ENCODE assay signal across 9 mouse cellular contexts in genomic region chr5:43048196-43049050, GRCm38 (mm10).
DNase-seq lines count a peak whose midpoint lies in the region; ATAC-seq and TF ChIP-seq lines count a peak whose summit lies in the region.
"Had no signal": no experiment of that assay in that cellular context is flagged by ENCODE, and none has a peak within 500 bp of the region (broad histone marks: within the 10 kb centered on the region; RNA-seq: fewer than 3 reads in every experiment).

No protein-coding gene starts in this region.

- no peak for ATAC-seq in heart, embryonic 12.5 days (ENCODE audit: insufficient number of reproducible peaks, low FRiP score)

- no peaks in the 10 kb centered on the region for H3K27me3 ChIP-seq in heart, embryonic 12.5 days (replicated peaks)
- no peaks in the 10 kb centered on the region for H3K27me3 ChIP-seq in myocyte (ENCODE audit: control insufficient read depth, insufficient read depth, insufficient read length)
- H3K27me3 ChIP-seq: embryonic facial prominence, embryonic 15.5 days had no signal

- 0 out of 2 replicates have a peak overlapping the region, but pooled peaks have one; percentile 7 for H3K27ac ChIP-seq in brown adipose tissue, adult 24 weeks (replicated peaks; ENCODE audit: low read depth, low read length)
- peak overlapping the region; percentile 59 for H3K27ac ChIP-seq in heart, embryonic 12.5 days (ENCODE audit: poor library complexity, severe bottlenecking)
- H3K27ac ChIP-seq: embryonic facial prominence, embryonic 15.5 days had no signal

- no peak overlapping the region for H3K4me3 ChIP-seq in brown adipose tissue, adult 24 weeks (ENCODE audit: insufficient read depth, low read depth, low read length)
- no peak overlapping the region for H3K4me3 ChIP-seq in heart, embryonic 12.5 days
- H3K4me3 ChIP-seq in myocyte = no peak overlapping the region
- H3K4me3 ChIP-seq: embryonic facial prominence, embryonic 15.5 days had no signal

- intact Hi-C loops in left cerebral cortex, postnatal 4 days (cut with DNase I) = loop anchor here (10.0 kb wide), 1 partner anchor 64 kb away; no protein-coding TSS in a partner anchor
- intact Hi-C loops in gastrocnemius, postnatal 36 days (cut with DNase I) = no loop called here

- no peak overlapping the region for H3K9ac ChIP-seq in heart, embryonic 12.5 days
- H3K9ac ChIP-seq: embryonic facial prominence, embryonic 15.5 days had no signal

- WGBS in heart, embryonic 12.5 days = 42% methylated on average over 8 of the region's 8 CpGs

- H3K4me1 ChIP-seq in brown adipose tissue, adult 24 weeks (ENCODE audit: control insufficient read depth, insufficient read depth, insufficient read length, low read length) = peaks cover 10% of the 10 kb centered on the region; the same call in 1 of the 2 replicates
- H3K4me1 ChIP-seq in heart, embryonic 12.5 days (replicated peaks) = peaks cover 10% of the 10 kb centered on the region
- H3K4me1 ChIP-seq: embryonic facial prominence, embryonic 15.5 days had no signal

- no peaks in the 10 kb centered on the region for H3K79me2 ChIP-seq in myocyte (ENCODE audit: control insufficient read depth, insufficient read depth)

- no peaks in the 10 kb centered on the region for H3K9me3 ChIP-seq in heart, embryonic 12.5 days (replicated peaks)
- H3K9me3 ChIP-seq: embryonic facial prominence, embryonic 15.5 days had no signal

- H3ac ChIP-seq in myocyte (ENCODE audit: control insufficient read depth, insufficient read length) = no peak overlapping the region

- DNase-seq in left cerebral cortex, adult 11 months (ENCODE audit: low spot score) = peak; percentile 21
- no peak for DNase-seq in left cerebral cortex, postnatal 4 days
- DNase-seq in spleen, postnatal 14 days (ENCODE audit: low spot score in 2 of 2) = no peak
- DNase-seq in liver = no peak
- DNase-seq in gastrocnemius, postnatal 36 days = no peak

- H3K4me2 ChIP-seq in heart, embryonic 12.5 days = no peak overlapping the region
- H3K4me2 ChIP-seq in myocyte (ENCODE audit: low read depth) = peak overlapping the region; percentile 19
- H3K4me2 ChIP-seq: embryonic facial prominence, embryonic 15.5 days had no signal

- no peaks in the 10 kb centered on the region for H3K36me3 ChIP-seq in heart, embryonic 12.5 days
- H3K36me3 ChIP-seq in myocyte (ENCODE audit: control insufficient read depth, insufficient read depth) = no peaks in the 10 kb centered on the region
- H3K36me3 ChIP-seq: embryonic facial prominence, embryonic 15.5 days had no signal

- no peak for TF ChIP-seq POLR2A in myocyte (IDR thresholded peaks at IDR 0.05; ENCODE audit: insufficient read length, low read depth)

TF ChIP-seq in myocyte, 11 proteins besides CTCF, POLR2A, EP300 and RAD21:
- TF ChIP-seq REST (IDR thresholded peaks at IDR 0.05; ENCODE audit: insufficient read depth, insufficient read length) = no peak
- no peak for TF ChIP-seq MAX (IDR thresholded peaks at IDR 0.05; ENCODE audit: low read depth)
- TF ChIP-seq MYOD1 (IDR thresholded peaks at IDR 0.05; ENCODE audit: control insufficient read depth in 1 of 3, insufficient read length in 2 of 3, low read depth in 2 of 3) = peak in 1 of 3 experiments; percentile 21
